Mouse (Mus musculus): ENCODE results near the gene Ermp1.
"Not testable (repeated sequence)": the region's sequence is repeated elsewhere in the genome, so short reads cannot be mapped to it uniquely, and the experiment has no call there.

Gene Ermp1

GRCm38 (mm10) chr19:29603548-29604353 lies 44.5 kb downstream of the Ermp1 start:
- no peak for DNase-seq (ENCODE audit: low spot score in 2 of 2)

- DNase-seq (ENCODE audit: low spot score in 2 of 2): no peak
Measured at GRCm38 (mm10) chr19:29598981-29599380, 49.2 kb downstream of the Ermp1 start.

GRCm38 (mm10) chr19:29596985-29597384 lies 51.2 kb downstream of the Ermp1 start:
- DNase-seq (ENCODE audit: low spot score in 2 of 2): peak; percentile 20 to 68

GRCm38 (mm10) chr19:29596276-29596675 lies 51.9 kb downstream of the Ermp1 start:
- DNase-seq (ENCODE audit: low spot score in 2 of 2): no peak

- DNase-seq (ENCODE audit: low spot score in 2 of 2): not testable (repeated sequence)
Measured at GRCm38 (mm10) chr19:29593783-29594182, 54.4 kb downstream of the Ermp1 start.

GRCm38 (mm10) chr19:29583734-29584133 lies 64.5 kb downstream of the Ermp1 start:
- DNase-seq (ENCODE audit: low spot score in 2 of 2): no peak

- no peak for DNase-seq (ENCODE audit: low spot score in 2 of 2)
Measured at GRCm38 (mm10) chr19:29582439-29582838, 65.8 kb downstream of the Ermp1 start.

- no peak for DNase-seq (ENCODE audit: low spot score in 2 of 2)
Measured at GRCm38 (mm10) chr19:29566512-29566911, 81.7 kb downstream of the Ermp1 start.

- DNase-seq (ENCODE audit: low spot score in 2 of 2): peak; percentile 48 to 66
Measured at GRCm38 (mm10) chr19:29563258-29563779, 84.9 kb downstream of the Ermp1 start.

- no peak for DNase-seq (ENCODE audit: low spot score in 2 of 2)
Measured at GRCm38 (mm10) chr19:29562603-29563002, 85.6 kb downstream of the Ermp1 start.

- no peak for DNase-seq (ENCODE audit: low spot score in 2 of 2)
Measured at GRCm38 (mm10) chr19:29562166-29562565, 86.0 kb downstream of the Ermp1 start.

All from spleen, postnatal 4 days (tissue).